Mouse (Mus musculus) forebrain, postnatal 0 days (tissue): ENCODE measurements at regions not wholly inside any gene's neighbourhood (a gene's known extent, or its start where the extent isn't known, plus 50 kb on each side); places are given as distances from the start of the nearest gene placed in this dataset.
"Not testable (repeated sequence)": the region's sequence is repeated elsewhere in the genome, so short reads cannot be mapped to it uniquely, and the experiment has no call there.

Experiments
- ATAC-seq: fragments of 200-750 bp; cut with Nextera tagmentation; 2 replicates; pipeline ENCODE4 v1.8.0; 2017; ENCODE audit warnings: mild to moderate bottlenecking, moderate library complexity
- DNase-seq: peaks from one replicate; pipeline ENCODE4 v3.0.0-alpha.2; 2015
- H3K27ac ChIP-seq: fragments of 300-500 bp; sonication (generic); 2 replicates; pipeline ENCODE4 v1.5.1; 2014; ENCODE audit warnings: low read depth, mild to moderate bottlenecking, antibody characterized with exemption, low read length, moderate library complexity, mixed read lengths
- H3K27me3 ChIP-seq: fragments of 300-500 bp; sonication (generic); 2 replicates; pipeline ENCODE4 v1.6.1; 2014; ENCODE audit warnings: mild to moderate bottlenecking, low read length, mixed read lengths; ENCODE audit not compliant: insufficient read depth
- H3K36me3 ChIP-seq: fragments of 300-500 bp; sonication (generic); 2 replicates; pipeline ENCODE4 v1.6.1; 2014; ENCODE audit warnings: mild to moderate bottlenecking, moderate library complexity; ENCODE audit not compliant: insufficient read depth
- H3K4me1 ChIP-seq: fragments of 300-500 bp; sonication (generic); 2 replicates; pipeline ENCODE4 v1.6.1; 2014; ENCODE audit warnings: antibody characterized with exemption; ENCODE audit not compliant: insufficient read depth
- H3K4me2 ChIP-seq: fragments of 300-500 bp; sonication (generic); 2 replicates; pipeline ENCODE4 v1.6.1; 2014; ENCODE audit warnings: low read depth, mild to moderate bottlenecking, moderate library complexity
- H3K4me3 ChIP-seq: fragments of 300-500 bp; sonication (generic); 2 replicates; pipeline ENCODE4 v1.5.1; 2014; ENCODE audit warnings: low read depth, low read length, mixed read lengths
- H3K9ac ChIP-seq: fragments of 300-500 bp; sonication (generic); 2 replicates; pipeline ENCODE4 v1.6.1; 2014; ENCODE audit warnings: mild to moderate bottlenecking
- H3K9me3 ChIP-seq: fragments of 300-500 bp; sonication (generic); 2 replicates; pipeline ENCODE4 v1.6.1; 2016; ENCODE audit warnings: low read length
- CTCF ChIP-seq: sonication (generic); IDR thresholded peaks from 2 replicates; pipeline ENCODE4 v1.5.1; 2016; ENCODE audit warnings: antibody characterized with exemption, control low read depth, low read depth
- WGBS: fragments of 180-500 bp; shearing (Covaris S2); extraction: QIAGEN DNeasy Blood & Tissue Kit; methylation state at CpG from one replicate; pipeline ENCODE4 v1.1.7; 2014; 5-methylcytosine and 5-hydroxymethylcytosine counted together

- Histone ChIP-seq H3K27me3 (no peaks in the 10 kb centered on the region), H3K9me3 (no peaks in the 10 kb centered on the region), H3K4me3 (no peak overlapping the region), H3K4me1 (no peaks in the 10 kb centered on the region), H3K4me2 (no peak overlapping the region), H3K27ac (no peak overlapping the region), H3K36me3 (no peaks in the 10 kb centered on the region), H3K9ac (no peak overlapping the region)
- DNase-seq (no peak), ATAC-seq (no peak)
- 89% methylated on average over 3 of the region's 3 CpGs for WGBS
- no peak for TF ChIP-seq CTCF
Observed at GRCm38 (mm10) chr3:120416634-120417033, 632.4 kb upstream of the Ptbp2 start.

GRCm38 (mm10) chr3:120375688-120376289 lies 591.5 kb upstream of the Ptbp2 start:
- ATAC-seq (no peak), DNase-seq (no peak)
- Histone ChIP-seq H3K4me1 (no peaks in the 10 kb centered on the region), H3K9me3 (no peaks in the 10 kb centered on the region), H3K36me3 (no peaks in the 10 kb centered on the region), H3K4me3 (no peak overlapping the region), H3K9ac (no peak overlapping the region), H3K27ac (no peak overlapping the region), H3K4me2 (no peak overlapping the region), H3K27me3 (no peaks in the 10 kb centered on the region)
- 30% methylated on average over 6 of the region's 6 CpGs for WGBS
- no peak for TF ChIP-seq CTCF

GRCm38 (mm10) chr3:120342747-120343377 lies 558.6 kb upstream of the Ptbp2 start:
- Histone ChIP-seq H3K27ac (peak overlapping the region; percentile 54; the same call in 1 of the 2 replicates), H3K4me3 (no peak overlapping the region), H3K27me3 (no peaks in the 10 kb centered on the region), H3K4me1 (0 out of 2 replicates have a peak, but pooled peaks cover 5% of the 10 kb centered on the region), H3K9ac (no peak overlapping the region), H3K9me3 (no peaks in the 10 kb centered on the region), H3K36me3 (no peaks in the 10 kb centered on the region), H3K4me2 (no peak overlapping the region)
- DNase-seq (peak; percentile 56), ATAC-seq (peak; percentile 76; the same call in 1 of the 2 replicates)
- peak; percentile 59 for TF ChIP-seq CTCF
- 41% methylated on average over 4 of the region's 4 CpGs for WGBS

GRCm38 (mm10) chr3:120341882-120342281 lies 557.6 kb upstream of the Ptbp2 start:
- Histone ChIP-seq H3K27me3 (no peaks in the 10 kb centered on the region), H3K36me3 (no peaks in the 10 kb centered on the region), H3K4me2 (no peak overlapping the region), H3K9me3 (no peaks in the 10 kb centered on the region), H3K27ac (peak overlapping the region; percentile 24; the same call in 1 of the 2 replicates), H3K4me1 (0 out of 2 replicates have a peak, but pooled peaks cover 5% of the 10 kb centered on the region), H3K9ac (no peak overlapping the region), H3K4me3 (no peak overlapping the region)
- 41% methylated on average over 2 of the region's 2 CpGs for WGBS
- no peak for TF ChIP-seq CTCF
- DNase-seq (peak; percentile 16), ATAC-seq (no peak; the same call in 1 of the 2 replicates)

GRCm38 (mm10) chr3:120335843-120336585 lies 551.7 kb upstream of the Ptbp2 start:
- Histone ChIP-seq H3K4me3 (no peak overlapping the region), H3K4me1 (no peaks in the 10 kb centered on the region), H3K27ac (no peak overlapping the region), H3K4me2 (no peak overlapping the region), H3K27me3 (no peaks in the 10 kb centered on the region), H3K9me3 (no peaks in the 10 kb centered on the region), H3K36me3 (no peaks in the 10 kb centered on the region), H3K9ac (no peak overlapping the region)
- WGBS = 31% methylated on average over 7 of the region's 7 CpGs
- ATAC-seq (no peak), DNase-seq (peak; percentile 37)
- no peak for TF ChIP-seq CTCF

GRCm38 (mm10) chr3:120307042-120307441 lies 522.8 kb upstream of the Ptbp2 start:
- H3K4me3 ChIP-seq, H3K4me1 ChIP-seq, H3K36me3 ChIP-seq, H3K9ac ChIP-seq, ATAC-seq, H3K27me3 ChIP-seq, DNase-seq, H3K9me3 ChIP-seq, H3K4me2 ChIP-seq, H3K27ac ChIP-seq: not testable (repeated sequence)
- 96% methylated on average over 3 of the region's 3 CpGs for whole genome bisulfite sequencing

GRCm38 (mm10) chr3:120305608-120306007 lies 521.3 kb upstream of the Ptbp2 start:
- H3K9ac ChIP-seq = no peak overlapping the region
- no peak overlapping the region for H3K4me3 ChIP-seq
- no peak for TF ChIP-seq CTCF
- no peaks in the 10 kb centered on the region for H3K9me3 ChIP-seq
- peak; percentile 13 for DNase-seq
- 32% methylated on average over 8 of the region's 8 CpGs for WGBS
- H3K27me3 ChIP-seq = no peaks in the 10 kb centered on the region
- no peak overlapping the region for H3K4me2 ChIP-seq
- no peaks in the 10 kb centered on the region for H3K36me3 ChIP-seq
- no peaks in the 10 kb centered on the region for H3K4me1 ChIP-seq
- no peak overlapping the region for H3K27ac ChIP-seq
- no peak for ATAC-seq
